Mouse (Mus musculus): ENCODE data around the gene Tlr2. TPM values are rescaled to one million over a fixed set of nuclear protein-coding genes. Genes with fewer than 3 reads are reported as not detected.
"Not testable (repeated sequence)": the region's sequence is repeated elsewhere in the genome, so short reads cannot be mapped to it uniquely, and the experiment has no call there.

Tlr2 gene
- polyA plus RNA-seq (2017; shearing (Covaris generic)), result 1 to 10 TPM; 1.2 to 1.6 TPM

DNA sequence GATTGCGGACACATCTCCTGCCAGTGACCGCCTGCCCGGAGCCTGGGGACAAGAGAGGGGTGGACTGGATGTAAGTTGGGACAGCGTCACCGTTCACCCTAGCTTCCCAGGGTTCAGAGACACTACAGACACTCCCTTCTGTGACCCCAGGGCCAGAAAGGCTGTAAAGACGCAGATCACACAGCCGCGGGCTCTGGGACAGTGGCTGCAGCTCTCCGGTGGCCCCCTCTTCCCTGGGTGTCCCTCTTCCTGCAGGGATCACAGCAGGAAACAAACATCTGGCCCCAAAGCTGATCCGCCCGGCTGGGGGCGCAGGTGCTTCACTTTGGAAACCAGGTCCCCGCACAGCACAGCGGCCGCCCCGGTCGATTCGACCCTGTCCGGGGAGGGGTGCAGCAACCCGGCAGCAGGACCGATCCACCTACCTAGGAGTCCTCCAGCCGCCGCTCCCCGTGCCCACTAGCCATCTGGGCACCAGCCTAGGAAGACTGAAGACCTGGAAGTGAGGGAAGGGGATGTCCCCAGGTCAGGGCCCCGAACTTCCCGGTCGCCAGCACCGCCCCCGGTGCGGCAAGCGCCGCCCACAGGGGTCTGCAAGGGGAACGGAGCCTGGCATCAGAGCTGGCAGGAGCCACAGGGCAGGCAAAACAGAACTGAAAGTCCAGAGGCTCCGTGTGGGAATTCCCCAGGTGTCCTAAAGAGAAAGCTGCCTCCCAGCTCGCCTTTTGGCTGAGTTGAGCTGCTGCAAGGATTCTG lies at the start of gene Tlr2:
Tlr2 (minus strand) TSS at position 673 of the 756 bp plus-strand sequence.
- peak; percentile 70 for ATAC-seq

DNA sequence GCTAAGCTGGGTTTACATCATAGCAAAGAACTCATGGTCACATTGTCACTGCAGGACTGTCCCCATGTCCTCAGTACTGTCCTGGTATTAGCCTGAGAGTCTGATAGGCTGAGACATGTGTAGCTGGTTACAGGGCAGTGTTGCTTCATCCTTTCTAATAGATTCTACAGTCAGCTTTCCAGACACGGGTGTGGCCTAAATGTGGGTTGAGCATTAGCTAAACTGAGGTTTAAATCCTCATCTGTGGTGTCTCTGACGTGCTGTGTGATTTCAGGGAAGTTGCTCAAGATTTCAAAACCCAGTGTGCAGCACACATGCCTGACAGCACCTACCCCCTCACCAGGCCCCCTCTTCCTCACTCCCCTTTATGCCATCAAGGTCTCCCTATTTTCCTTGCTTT lies 43.6 kb upstream of the Tlr2 start:
- ATAC-seq, result no peak

DNA sequence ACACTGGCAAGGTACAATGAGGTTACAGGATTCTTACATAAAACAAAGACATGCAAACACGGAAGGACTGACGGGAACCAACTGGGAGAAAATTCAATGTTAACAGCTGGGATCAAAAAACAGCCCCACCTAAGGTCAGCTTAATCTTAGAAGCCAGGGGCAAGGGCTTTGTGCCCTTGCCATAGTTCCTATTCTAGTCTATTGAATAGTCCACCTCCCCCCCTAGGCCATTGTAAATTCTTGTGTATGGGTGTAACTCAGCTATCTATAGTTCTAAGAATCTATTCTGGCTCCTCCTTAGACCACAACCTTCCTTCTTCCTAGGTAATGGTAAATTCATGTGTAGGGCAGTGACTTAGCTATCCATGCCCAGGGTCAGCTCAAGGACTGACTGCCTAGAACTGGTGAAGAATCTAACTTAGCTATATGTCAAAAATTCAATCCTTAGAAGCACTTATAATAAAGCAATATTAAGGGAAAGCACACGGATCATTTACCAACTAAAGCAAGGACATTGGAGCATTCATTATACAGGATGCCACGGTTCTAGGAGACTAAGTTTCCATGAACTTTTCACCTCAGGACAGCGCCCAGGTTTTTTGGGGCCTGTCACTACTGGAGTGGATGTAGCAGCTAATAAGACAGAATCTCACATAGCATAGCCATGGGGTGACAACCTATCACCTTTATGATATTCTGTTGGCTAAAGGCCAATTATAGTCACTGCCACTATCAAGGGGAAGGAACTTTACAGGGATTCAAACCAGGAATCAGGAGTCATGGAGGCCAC lies 37.9 kb upstream of the Tlr2 start:
- not testable (repeated sequence) for ATAC-seq

DNA sequence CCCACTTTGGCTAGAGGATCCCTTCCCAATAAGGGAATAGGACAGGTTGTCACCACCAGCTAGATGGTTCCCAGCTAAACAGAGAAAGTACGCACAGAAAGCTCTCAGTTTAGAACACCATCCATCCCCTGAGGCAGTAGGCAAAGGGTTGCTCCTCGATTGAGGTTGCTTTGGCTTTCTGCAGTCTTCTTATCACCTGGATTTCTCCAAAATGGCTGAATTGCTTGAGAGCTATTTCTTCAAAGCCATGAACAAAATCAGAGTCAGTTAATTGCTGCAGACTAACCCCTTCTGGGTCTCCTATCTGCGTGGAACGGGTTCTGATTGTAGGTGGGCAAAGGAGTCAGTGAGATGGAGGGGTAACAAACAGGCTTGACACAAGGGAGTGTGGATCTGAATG lies 37.2 kb upstream of the Tlr2 start:
- no peak for ATAC-seq

DNA sequence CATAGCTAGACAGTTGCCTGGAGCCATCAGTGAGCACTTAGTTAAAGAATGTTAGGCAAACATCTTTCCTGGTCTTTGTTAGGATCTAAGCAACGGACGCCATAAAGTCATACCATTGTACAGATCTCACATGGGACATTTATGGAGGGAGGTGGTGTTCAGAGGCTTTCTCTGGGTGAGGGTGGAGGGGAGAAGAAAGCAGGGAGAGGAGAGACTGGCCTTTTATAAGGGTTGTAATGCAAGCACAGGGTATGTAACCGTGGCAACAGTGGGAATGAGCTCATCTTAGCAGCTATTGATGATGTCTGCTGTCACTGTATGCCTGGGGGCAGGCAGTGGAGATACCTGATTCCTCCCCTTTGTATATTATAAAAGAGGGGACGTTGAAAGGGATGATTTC lies 34.7 kb upstream of the Tlr2 start:
- no peak for ATAC-seq

DNA sequence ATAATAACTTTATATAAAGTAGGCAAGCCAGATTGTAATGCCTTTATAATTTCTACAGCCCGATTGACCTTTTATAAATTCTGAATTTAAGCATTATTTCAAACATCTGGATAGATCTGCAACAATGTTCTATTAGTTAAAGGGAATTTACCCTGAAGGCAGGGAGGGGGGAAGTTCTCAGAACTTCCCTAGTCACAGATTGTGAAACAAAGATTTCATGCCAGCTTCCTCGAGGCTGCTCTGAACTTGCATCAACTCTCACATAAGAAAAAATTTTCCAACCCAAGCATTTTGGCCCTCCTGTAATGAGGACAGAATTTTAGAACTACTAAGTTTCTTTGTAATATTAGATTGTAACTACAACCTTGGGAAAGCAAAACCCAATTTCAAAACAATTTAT lies 33.5 kb upstream of the Tlr2 start:
- not testable (repeated sequence) for ATAC-seq

DNA sequence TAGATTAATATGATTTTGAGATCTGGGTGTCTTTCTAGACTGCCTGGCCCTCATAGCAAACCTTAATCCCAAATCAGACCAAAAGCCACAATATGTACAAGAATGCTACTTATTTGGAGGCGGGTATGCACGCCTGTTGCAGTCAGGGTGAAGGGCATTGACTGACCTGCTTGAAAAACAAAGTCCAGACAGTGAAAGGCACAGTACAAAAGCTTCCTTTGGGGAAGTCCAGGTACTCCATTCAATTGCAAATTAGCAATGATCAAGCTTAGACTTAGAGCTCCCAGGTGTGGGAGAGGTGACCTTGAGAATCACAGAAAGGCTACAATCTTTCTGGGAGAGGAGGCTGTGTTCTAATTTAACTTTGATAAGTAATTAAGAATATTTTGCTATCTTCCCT lies 31.3 kb upstream of the Tlr2 start:
- not testable (repeated sequence) for ATAC-seq

DNA sequence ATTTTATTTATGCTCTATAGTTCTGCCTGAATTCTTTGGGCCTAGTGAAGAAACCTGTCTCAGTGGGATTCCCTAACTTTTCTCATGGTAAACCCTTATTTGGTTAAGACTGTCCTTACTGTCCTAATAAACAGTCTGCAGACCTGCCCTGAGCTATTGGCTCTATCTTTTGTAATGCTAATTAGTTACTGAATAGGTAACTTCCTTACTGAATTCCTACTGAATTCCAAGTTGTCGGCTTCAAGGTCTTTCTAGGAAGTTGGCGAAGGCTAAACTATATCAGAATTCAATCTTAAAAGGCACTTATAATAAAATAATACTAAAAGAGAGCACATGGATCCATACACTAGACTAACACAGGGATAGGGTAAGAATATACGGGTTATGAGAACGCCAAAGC lies 30.4 kb upstream of the Tlr2 start:
- ATAC-seq, result not testable (repeated sequence)

DNA sequence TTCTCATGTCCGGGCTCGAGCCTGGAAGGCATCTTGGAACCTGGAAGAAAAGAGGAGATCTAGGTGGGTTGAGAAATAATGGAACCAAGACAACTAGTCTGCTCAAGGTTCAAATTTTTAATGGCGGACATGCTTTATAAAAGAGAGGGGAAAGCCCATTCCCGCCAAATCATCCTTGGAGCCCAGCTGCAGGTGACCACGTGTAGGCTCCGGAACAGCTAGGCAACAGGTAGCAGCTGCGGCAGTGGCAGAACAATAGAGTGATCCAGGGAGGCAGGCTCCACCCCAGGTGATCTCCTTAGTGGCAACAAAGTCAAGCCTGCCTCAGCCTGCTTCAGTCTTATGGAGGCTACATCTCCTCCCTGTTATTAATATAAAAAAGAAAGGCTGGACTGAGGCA lies 30.0 kb upstream of the Tlr2 start:
- not testable (repeated sequence) for ATAC-seq

DNA sequence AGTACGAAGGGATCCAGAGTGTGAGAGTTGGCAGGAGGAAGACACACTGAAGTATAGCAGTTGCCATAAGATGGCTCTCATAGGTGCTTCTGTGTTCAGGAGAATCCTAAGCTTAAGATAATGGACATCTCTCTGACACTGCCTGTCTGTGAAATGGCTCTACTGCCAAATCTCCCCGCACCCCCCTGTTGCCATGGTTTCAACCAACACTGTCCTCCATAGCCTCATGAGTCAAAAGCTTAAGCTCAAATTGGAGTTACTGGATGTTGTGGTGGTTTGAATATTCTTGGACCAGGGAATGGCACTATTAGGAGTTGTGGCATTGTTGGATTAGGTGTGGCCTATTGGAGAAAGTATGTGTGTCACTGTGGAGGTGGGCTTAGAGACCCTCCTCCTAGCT lies 28.2 kb upstream of the Tlr2 start:
- ATAC-seq, result no peak

DNA sequence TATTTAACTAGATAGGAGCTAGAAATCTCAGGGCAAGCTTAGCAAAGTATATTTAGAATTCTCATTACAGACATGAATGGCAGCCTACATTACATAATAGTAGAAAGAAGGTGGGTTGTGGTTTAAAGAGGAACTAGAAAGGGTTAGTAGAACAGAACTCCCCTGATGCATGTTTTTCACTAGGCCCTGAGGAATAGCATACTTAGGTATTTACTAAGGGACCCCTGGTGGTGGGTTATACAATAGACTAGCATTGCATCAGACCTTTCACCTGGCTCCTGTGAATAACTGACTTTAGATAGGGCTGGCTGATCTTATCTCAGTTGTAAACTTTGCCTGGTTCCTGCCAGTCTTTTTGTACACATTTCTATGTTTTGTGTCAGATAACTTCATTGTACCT lies 25.5 kb upstream of the Tlr2 start:
- ATAC-seq, result not testable (repeated sequence)

DNA sequence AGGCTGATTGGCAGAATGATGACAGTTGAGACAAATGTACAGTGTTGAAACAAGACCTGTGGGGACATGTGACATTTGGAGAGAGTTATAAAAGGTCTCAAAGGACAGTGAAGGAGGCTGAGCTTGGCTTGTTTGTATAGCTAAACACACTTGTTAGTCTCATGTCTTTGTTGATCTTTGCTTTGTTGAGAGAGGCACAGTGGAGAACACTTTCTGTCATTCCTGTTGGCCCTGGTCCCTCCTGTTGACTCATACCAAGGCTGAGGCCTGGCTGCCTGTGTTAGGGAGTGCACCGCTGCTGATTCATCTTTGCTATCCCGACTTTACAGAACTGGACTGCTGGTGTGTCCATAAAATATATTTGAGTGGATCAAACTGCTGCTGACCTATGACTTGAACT lies 23.6 kb upstream of the Tlr2 start:
- ATAC-seq, result no peak

DNA sequence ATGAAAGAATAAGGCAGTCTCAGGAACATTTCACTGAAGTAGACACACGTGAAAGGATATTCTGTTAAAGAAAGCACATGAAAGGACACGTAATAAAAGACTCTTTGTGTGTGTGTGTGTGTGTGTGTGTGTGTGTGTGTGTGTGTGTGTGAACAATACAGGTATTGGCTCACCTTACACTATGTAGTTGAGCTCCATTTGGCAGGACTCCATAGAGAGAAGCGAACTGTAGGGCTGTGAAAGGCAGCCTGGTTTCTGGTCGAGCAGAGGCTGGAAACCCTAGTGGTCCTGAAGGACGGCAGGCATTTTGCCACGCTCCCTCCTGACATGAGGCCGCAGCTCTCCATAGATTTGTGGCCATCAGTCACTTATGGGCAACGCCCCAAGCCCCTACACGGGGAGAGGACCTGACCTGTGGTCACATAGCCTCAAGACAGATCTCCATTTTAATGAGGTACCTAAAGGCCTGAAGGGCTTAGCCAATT lies 22.5 kb upstream of the Tlr2 start:
- ATAC-seq, result no peak

DNA sequence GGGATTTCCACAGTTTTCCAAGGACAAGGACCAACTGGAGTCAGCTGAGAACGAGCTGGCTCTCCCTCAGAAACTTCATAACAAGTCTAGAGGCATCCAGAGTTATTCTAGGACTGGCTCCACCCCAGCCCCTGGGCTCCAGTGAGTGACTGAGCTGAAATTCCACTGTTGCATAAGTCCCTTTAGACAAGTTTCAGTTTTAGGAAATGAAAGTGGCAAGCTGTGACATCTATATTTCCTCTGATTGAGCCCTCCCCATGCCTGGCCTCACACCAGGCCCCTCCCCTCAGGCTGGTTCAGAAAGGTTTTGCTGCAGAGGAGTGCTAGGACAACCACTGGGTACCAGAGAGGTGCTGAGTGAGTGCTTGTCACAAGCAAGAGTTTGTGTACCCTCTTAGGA lies 21.4 kb upstream of the Tlr2 start:
- ATAC-seq, result peak; percentile 95

DNA sequence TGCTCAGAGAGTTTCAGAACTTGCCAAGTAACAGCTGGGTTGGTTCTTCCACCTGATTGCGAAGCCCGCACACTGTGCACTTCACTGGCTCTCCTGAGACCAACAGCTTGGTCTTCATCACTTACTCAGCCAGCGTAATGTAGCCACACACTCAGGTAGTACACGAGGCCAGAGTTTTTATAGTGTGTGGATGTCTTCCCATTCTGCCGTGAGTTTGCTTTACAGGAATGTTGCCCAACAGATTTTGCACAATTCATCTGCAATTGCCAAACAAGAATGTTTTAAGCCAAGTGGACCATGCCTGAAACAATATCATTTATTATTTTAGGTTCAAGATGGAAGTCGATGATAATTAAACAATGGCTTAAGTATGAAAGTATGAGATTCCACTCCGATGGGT lies 18.0 kb upstream of the Tlr2 start:
- ATAC-seq, result no peak

DNA sequence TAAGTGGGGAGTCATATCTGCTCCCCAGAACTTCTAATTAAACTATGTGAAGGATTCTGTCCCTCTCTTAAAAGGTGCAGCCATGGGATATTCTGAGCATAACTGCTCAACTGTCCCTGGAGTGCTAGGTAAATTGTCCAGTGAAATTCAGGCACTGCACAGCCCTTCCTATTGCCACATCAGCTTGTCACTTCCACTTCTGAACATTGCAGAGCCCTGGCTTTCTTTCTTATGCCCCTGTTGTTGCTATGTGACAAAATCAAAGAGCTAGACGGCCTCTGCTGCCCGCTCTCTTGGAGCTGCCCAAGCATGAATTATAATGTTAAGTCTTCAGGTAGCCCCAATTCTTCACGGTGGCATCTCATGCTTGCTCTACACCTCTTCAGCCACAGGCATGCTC lies 17.5 kb upstream of the Tlr2 start:
- ATAC-seq, result no peak

DNA sequence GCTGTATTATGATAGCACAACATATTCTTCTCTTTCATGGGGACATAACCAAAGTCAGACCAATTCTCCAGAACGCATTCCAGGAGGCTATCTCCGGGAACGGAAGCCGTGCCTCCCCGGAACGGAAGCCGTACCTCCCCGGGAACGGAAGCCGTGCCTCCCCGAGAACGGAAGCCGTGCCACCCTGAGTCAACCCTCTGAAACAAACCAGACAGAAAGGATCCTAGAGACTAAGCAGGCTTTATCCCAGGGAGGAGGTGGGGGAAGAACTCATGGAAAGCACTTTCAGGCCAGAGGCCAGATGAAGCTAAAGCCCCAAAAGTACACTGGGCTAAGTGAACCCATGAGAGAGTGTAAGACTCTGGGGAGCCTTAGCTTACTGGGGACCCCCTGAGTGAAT lies 16.1 kb upstream of the Tlr2 start:
- no peak for ATAC-seq

DNA sequence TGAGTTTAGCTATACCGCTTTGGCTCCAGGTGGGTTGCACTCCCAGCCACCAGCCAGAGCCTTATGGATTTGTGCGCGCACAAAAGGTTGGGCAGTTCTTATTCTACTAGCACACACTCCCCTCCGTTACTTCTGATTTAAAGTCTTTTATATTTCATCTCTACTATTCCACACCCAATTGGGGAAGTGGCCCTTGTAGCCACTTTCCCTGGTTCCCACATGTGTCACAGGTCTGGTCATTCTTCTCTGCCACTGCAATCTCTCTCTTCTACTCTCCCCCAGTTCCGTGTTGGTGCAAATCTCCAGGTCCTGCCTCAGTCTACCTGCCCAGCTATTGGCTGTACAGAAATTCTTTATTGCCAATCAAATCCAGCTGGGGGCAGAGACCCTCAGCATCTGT lies 14.1 kb upstream of the Tlr2 start:
- no peak for ATAC-seq

DNA sequence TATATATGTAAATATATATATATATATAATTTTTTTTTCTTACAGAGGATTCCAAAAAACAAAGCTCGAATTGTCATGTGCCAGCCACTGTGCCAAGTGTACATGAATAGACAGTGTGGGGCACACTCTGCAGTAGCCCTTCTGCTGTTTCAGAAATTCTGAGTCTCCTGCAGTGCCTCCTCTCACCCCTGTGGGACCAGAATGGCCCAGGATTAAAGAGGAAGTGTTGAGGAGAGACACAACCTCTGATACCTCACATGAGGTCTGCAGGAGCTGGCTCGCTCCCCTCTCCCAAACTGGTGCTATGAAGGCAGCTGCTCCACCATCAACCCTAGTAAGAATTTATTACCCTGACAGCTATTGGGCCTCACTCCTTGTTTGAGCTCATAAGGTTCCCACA lies 7.8 kb upstream of the Tlr2 start:
- ATAC-seq, result no peak

DNA sequence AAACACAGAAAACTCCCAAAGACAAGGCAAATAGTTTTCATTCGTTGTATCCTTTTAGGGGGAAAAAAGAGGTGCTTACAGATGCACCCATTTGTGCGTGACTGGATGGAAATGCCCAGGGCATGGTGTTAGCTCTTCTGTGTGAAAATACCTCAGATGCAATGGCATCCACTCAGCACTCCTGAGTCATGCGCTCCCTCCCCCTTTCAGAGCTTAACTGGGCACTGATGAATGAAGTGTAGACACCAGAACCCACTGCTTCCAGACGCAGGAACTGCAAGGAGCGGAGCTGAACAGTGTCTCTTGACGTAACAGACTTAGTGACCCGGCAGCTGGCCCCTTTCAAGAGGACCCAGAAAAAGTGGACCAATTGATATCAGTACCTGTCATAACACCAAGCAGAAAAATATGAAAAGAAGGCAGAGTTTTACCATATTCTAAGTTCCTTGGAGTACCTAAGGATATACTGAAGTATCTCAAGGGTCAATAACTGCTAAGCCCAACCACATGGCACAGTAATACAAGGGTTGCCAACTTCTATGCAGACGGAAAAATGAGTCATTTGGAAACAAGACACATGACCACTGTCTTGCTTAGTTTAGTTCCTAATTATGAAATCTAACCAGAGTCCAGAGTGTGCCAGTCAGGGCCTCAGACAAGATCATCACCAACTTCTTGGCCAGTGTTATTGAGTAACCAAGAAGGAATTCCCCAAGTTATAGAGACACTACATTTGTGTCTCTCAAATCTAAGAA lies 3.4 kb upstream of the Tlr2 start:
- no peak for ATAC-seq

DNA sequence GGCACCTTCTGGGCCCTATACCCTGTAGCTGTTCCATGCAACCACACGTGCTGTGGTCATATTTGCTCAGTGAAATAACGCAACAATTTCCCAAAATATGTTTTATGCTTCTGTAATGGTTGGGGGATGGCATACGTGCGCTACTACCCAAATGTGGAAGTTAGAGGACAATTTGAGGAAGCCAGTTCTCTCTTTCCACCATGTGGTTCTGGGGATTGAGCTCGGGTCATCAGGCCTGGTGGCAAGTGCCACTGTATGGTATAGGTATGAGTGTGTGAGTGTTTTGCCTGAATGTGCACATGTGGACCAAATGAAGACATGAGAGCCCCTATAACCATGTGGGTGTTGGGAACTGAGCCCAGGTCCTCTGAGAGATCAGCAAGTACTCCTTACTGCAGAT lies 2.1 kb downstream of the Tlr2 start:
- ATAC-seq, result no peak

DNA sequence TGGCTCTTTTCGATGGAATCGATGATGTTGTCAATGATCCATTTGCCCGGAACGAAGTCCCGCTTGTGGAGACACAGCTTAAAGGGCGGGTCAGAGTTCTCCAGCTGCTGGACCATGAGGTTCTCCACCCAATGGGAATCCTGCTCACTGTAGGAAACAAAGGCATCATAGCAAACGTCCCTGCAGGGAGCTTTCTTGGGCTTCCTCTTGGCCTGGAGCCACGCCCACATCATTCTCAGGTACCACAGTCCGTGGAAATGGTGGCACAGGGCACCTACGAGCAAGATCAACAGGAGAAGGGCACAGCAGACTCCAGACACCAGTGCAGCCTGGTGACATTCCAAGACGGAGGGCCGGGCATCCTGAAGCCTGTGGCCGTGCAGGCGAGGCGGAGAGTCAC lies 4.9 kb downstream of the Tlr2 start:
- no peak for ATAC-seq

DNA sequence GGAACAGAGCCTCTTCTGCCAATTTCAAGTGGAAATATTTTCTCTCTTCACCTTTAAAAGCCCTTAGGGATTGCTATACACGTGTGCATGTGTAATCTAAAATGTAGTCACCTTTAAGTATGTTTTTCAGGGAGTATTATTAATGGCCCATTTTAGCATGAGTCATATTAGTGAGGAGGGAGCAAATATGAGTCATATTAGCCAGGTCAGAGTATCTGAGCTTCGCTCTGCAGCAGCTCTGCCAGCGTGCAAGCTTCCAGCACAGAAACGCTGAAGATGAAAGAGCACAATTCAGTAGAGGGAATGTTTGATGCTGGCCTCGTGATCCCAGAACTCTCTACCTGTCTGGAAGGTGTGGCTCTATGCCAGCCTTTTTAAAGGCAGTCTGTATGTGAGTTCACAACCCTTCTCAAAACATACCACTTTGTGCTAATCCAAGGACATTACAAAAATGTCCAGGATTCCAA lies 13.4 kb downstream of the Tlr2 start:
- no peak for ATAC-seq

Measured in CD4-positive, CD25-positive, alpha-beta regulatory T cell, adult 4 months (primary cell).